ENCODE assay signal across 26 mouse cellular contexts in genomic region chr17:15290326-15290725, GRCm38 (mm10).
DNase-seq lines count a peak whose midpoint lies in the region; ATAC-seq and TF ChIP-seq lines count a peak whose summit lies in the region.
"Had no signal": no experiment of that assay in that cellular context is flagged by ENCODE, and none has a peak within 500 bp of the region (broad histone marks: within the 10 kb centered on the region; RNA-seq: fewer than 3 reads in every experiment).

No protein-coding gene starts in this region.

- H3K27ac ChIP-seq in gastrocnemius, adult 2 months = peak overlapping the region; percentile 33
- no peak overlapping the region for H3K27ac ChIP-seq in kidney, embryonic 16.5 days (ENCODE audit: low read length)
- H3K27ac ChIP-seq: embryonic facial prominence, embryonic 13.5 days; forebrain, embryonic 10.5 days; forebrain, embryonic 13.5 days; heart, embryonic 10.5 days; hindbrain, embryonic 12.5 days; hindbrain, embryonic 15.5 days had no signal

- H3K4me3 ChIP-seq in gastrocnemius, adult 2 months = no peak overlapping the region
- no peak overlapping the region for H3K4me3 ChIP-seq in kidney, embryonic 16.5 days (ENCODE audit: low read length)
- H3K4me3 ChIP-seq: embryonic facial prominence, embryonic 13.5 days; forebrain, embryonic 10.5 days; forebrain, embryonic 13.5 days; heart, embryonic 10.5 days; hindbrain, embryonic 12.5 days; hindbrain, embryonic 15.5 days had no signal

- no peak overlapping the region for H3K4me2 ChIP-seq in kidney, embryonic 16.5 days (replicated peaks; ENCODE audit: low read depth, low read length)
- H3K4me2 ChIP-seq: embryonic facial prominence, embryonic 13.5 days; forebrain, embryonic 13.5 days; hindbrain, embryonic 12.5 days; hindbrain, embryonic 15.5 days had no signal

- H3K36me3 ChIP-seq in kidney, embryonic 16.5 days (ENCODE audit: insufficient read depth, low read length) = no peaks in the 10 kb centered on the region
- H3K36me3 ChIP-seq: embryonic facial prominence, embryonic 13.5 days; forebrain, embryonic 10.5 days; G1E; heart, embryonic 10.5 days; hindbrain, embryonic 12.5 days; hindbrain, embryonic 15.5 days had no signal

- WGBS in kidney, embryonic 16.5 days = 83% methylated on average over 1 of the region's 1 CpGs

- H3K9ac ChIP-seq in kidney, embryonic 16.5 days (replicated peaks; ENCODE audit: low read length) = no peak overlapping the region
- H3K9ac ChIP-seq: embryonic facial prominence, embryonic 13.5 days; forebrain, embryonic 13.5 days; hindbrain, embryonic 12.5 days; hindbrain, embryonic 15.5 days had no signal

- no peaks in the 10 kb centered on the region for H3K27me3 ChIP-seq in kidney, embryonic 16.5 days (ENCODE audit: insufficient read depth, low read length)
- H3K27me3 ChIP-seq: CH12.LX; embryonic facial prominence, embryonic 13.5 days; forebrain, embryonic 13.5 days; hindbrain, embryonic 12.5 days; hindbrain, embryonic 15.5 days; Patski had no signal

- H3K4me1 ChIP-seq in kidney, embryonic 16.5 days (ENCODE audit: insufficient read depth, low read length) = peaks cover 13% of the 10 kb centered on the region

- no peaks in the 10 kb centered on the region for H3K9me3 ChIP-seq in kidney, embryonic 16.5 days (ENCODE audit: low read length)
- H3K9me3 ChIP-seq: embryonic facial prominence, embryonic 13.5 days; forebrain, embryonic 10.5 days; forebrain, embryonic 13.5 days; G1E; heart, embryonic 10.5 days; hindbrain, embryonic 12.5 days; hindbrain, embryonic 15.5 days had no signal

- no peak for DNase-seq in gastrocnemius, adult 2 months
- no peak for DNase-seq in gastrocnemius, postnatal 14 days
- DNase-seq in heart, adult 8-10 months (ENCODE audit: low spot score) = peak; percentile 52
- DNase-seq in heart, postnatal 25 days (ENCODE audit: low spot score) = no peak
- peak; percentile 8 for DNase-seq in layer of hippocampus, adult 9-11 months
- no peak for DNase-seq in layer of hippocampus, postnatal 25 days (ENCODE audit: extremely low spot score in 1 of 2, low spot score in 1 of 2)
- DNase-seq: adrenal gland, postnatal 10 days; adrenal gland, postnatal 36 days; B cell, adult 2 months; cerebellum, adult 11 months; cerebellum, adult 2 months; cerebellum, adult 9-11 months; cerebellum, postnatal 25 days; gastrocnemius, postnatal 25 days had no signal

- no peak for ATAC-seq in kidney, embryonic 16.5 days (ENCODE audit: low FRiP score, low TSS enrichment)
- ATAC-seq: forebrain, embryonic 13.5 days; forebrain, embryonic 16.5 days; intestine, postnatal 0 days; Patski had no signal

- intact Hi-C loops in gastrocnemius, adult 2 months (cut with DNase I) = no loop called here
- intact Hi-C loops in gastrocnemius, postnatal 14 days (cut with DNase I; ENCODE audit: low total_unique reads) = no loop called here
- intact Hi-C loops in heart, postnatal 25 days (cut with DNase I) = no loop called here

- no peak for TF ChIP-seq CTCF in gastrocnemius, adult 2 months (IDR thresholded peaks at IDR 0.05)

Comparison
In these comparisons a context has a peak if more than half of its experiments do, and no peak if none do; other contexts are left out.
1. DNase-seq: peak in heart, adult 8-10 months (single experiment) and layer of hippocampus, adult 9-11 months (single experiment); none in gastrocnemius, adult 2 months (single experiment), gastrocnemius, postnatal 14 days (single experiment), heart, postnatal 25 days (single experiment) and layer of hippocampus, postnatal 25 days (0 of 2).